Mouse (Mus musculus): ENCODE measurements at regions not wholly inside any gene's neighbourhood (a gene's known extent, or its start where the extent isn't known, plus 50 kb on each side); places are given as distances from the start of the nearest gene placed in this dataset.

DNA sequence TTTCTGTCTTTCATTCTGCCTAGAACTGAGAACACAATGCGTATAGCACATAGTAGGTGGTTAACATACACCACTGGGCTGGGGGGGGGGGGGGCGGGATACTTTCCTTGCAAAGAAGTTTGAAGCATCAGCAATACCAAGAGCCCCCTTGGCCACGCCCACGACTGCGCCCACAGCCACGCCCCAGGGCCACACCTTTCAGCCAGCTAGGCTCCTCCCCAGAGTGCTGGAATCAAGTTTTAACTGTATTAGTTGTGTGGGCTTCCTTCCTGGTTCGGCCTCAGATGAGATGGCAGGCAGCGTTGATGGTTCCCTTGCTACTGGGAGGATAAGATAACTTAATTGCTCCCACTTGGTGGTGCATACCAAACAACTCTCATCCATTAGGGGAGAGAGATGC, 278.1 kb upstream of the Kcnab2 start:
- Histone ChIP-seq H3K27ac (ENCODE audit: insufficient read depth, low read depth, low read length) (no peak overlapping the region), H3K36me3 (ENCODE audit: control insufficient read depth, insufficient read depth, low read length) (no peaks in the 10 kb centered on the region), H3K27me3 (ENCODE audit: control insufficient read depth, insufficient read depth, low read length) (no peaks in the 10 kb centered on the region), H3K4me1 (ENCODE audit: control insufficient read depth, insufficient read depth, insufficient read length, low read length) (no peaks in the 10 kb centered on the region), H3K4me3 (ENCODE audit: low read depth, low read length) (no peak overlapping the region)
- TF ChIP-seq POLR2A (IDR thresholded peaks at IDR 0.05; ENCODE audit: low read depth, low read length) (no peak), CTCF (IDR thresholded peaks at IDR 0.05; ENCODE audit: extremely low read depth, insufficient read length, insufficient replicate concordance, low read depth, low read length) (no peak)
- WGBS = 92% methylated on average over 8 of the region's 8 CpGs

DNA sequence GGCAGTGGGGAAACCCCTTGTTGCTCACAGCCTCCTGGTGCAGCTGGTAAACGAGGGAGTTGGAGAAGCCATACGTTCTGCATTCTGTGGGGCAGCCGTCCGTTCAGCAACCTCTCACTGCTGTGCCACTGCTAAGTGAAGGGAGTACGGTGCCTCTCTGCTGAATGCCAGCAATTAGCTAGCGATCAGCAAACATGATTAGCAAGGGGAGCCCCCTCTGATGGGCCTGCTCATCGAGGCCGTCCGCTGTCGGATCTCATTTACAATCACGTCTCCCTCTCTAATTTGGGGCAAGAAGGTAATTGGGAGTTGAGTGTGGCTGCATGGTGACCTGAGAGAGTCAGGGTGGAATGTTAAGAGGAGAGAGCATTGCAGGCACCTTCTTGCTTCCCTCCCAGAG, 266.7 kb upstream of the Kcnab2 start:
- TF ChIP-seq CTCF (IDR thresholded peaks at IDR 0.05; ENCODE audit: extremely low read depth, insufficient read length, insufficient replicate concordance, low read depth, low read length) (no peak), POLR2A (IDR thresholded peaks at IDR 0.05; ENCODE audit: low read depth, low read length) (no peak)
- Histone ChIP-seq H3K27ac (ENCODE audit: insufficient read depth, low read depth, low read length) (no peak overlapping the region), H3K4me3 (ENCODE audit: low read depth, low read length) (no peak overlapping the region), H3K4me1 (ENCODE audit: control insufficient read depth, insufficient read depth, insufficient read length, low read length) (no peaks in the 10 kb centered on the region), H3K27me3 (ENCODE audit: control insufficient read depth, insufficient read depth, low read length) (no peaks in the 10 kb centered on the region), H3K36me3 (ENCODE audit: control insufficient read depth, insufficient read depth, low read length) (no peaks in the 10 kb centered on the region)
- 57% methylated on average over 11 of the region's 11 CpGs for WGBS

DNA sequence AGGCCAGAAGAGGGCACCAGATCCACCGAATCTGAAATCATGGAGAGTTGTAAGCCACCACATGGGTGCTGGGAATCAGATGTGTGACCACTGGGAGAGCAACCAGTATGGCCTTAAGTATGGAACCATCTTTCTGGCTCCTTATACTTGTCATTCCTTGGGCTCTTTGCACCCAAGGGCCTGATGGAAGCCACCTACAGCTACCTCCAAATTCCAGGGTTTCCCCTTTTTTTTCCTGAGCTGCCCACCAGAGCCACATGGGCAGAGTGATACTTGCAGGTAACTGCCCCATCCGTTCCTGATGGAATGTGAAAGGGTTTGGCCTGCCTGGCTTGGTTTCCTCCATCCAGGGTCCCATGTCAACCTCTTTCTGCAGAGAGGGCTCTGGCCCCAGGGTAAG, 255.3 kb upstream of the Kcnab2 start:
- WGBS = 73% methylated on average over 2 of the region's 2 CpGs
- Histone ChIP-seq H3K36me3 (ENCODE audit: control insufficient read depth, insufficient read depth, low read length) (no peaks in the 10 kb centered on the region), H3K4me3 (ENCODE audit: low read depth, low read length) (no peak overlapping the region), H3K27me3 (ENCODE audit: control insufficient read depth, insufficient read depth, low read length) (no peaks in the 10 kb centered on the region), H3K4me1 (ENCODE audit: control insufficient read depth, insufficient read depth, insufficient read length, low read length) (no peaks in the 10 kb centered on the region), H3K27ac (ENCODE audit: insufficient read depth, low read depth, low read length) (no peak overlapping the region)
- no peak for TF ChIP-seq POLR2A (IDR thresholded peaks at IDR 0.05; ENCODE audit: low read depth, low read length)
- TF ChIP-seq CTCF (IDR thresholded peaks at IDR 0.05; ENCODE audit: extremely low read depth, insufficient read length, insufficient replicate concordance, low read depth, low read length) = no peak

DNA sequence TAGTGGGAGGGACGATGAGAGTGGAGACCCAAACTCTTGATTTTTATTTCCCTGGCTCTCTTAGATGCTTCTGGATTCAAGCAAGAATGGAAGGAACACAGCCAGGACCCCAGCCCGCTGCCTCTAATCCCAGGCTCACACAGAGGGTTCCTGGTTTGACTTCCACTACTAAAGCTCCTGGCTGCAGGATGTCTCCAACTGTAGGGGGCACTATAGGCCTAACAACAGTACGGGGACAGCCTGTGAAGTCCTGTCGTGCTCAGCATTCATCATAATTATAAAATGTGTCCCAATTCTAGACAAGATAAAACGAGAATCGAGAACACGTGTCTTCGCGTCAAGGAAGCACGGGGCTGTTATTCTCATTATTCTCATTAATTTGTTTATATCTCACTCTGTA, 254.3 kb upstream of the Kcnab2 start:
- Histone ChIP-seq H3K4me3 (ENCODE audit: low read depth, low read length) (no peak overlapping the region), H3K27me3 (ENCODE audit: control insufficient read depth, insufficient read depth, low read length) (no peaks in the 10 kb centered on the region), H3K36me3 (ENCODE audit: control insufficient read depth, insufficient read depth, low read length) (no peaks in the 10 kb centered on the region), H3K27ac (ENCODE audit: insufficient read depth, low read depth, low read length) (no peak overlapping the region), H3K4me1 (ENCODE audit: control insufficient read depth, insufficient read depth, insufficient read length, low read length) (no peaks in the 10 kb centered on the region)
- TF ChIP-seq CTCF (IDR thresholded peaks at IDR 0.05; ENCODE audit: extremely low read depth, insufficient read length, insufficient replicate concordance, low read depth, low read length) (no peak), POLR2A (IDR thresholded peaks at IDR 0.05; ENCODE audit: low read depth, low read length) (no peak)
- WGBS = 74% methylated on average over 10 of the region's 10 CpGs

DNA sequence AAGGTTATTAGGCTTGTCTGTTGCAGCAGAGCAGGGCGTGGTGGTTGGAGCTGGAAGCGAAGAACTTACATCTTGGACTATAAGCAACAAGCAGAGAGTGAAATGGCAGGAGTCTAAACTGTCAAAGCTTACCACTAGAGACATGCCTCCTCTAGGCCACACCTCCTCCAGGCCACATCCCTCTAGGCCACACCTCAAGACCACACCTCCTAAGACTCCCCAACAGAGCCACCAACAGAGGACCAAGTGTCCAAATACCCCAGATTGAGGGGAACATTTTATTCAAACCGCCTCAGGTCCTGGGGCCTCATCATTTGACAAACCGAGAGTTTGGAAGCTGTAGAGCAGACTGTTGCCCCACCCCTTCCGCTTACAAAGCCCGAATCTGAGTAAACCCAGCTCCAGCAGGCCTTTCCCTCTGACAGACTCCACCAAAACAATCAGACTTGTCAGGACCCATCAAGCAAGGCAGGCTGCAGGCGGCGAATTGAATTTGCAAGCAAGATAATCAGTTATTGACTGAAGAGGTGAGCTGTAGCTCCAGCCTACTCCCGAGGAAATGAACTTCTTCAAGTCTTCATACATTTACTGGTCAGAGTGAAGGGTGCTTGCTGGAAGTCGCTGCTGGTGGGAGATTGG, 253.5 kb upstream of the Kcnab2 start:
- TF ChIP-seq CTCF (IDR thresholded peaks at IDR 0.05; ENCODE audit: extremely low read depth, insufficient read length, insufficient replicate concordance, low read depth, low read length) (no peak), POLR2A (IDR thresholded peaks at IDR 0.05; ENCODE audit: low read depth, low read length) (no peak)

DNA sequence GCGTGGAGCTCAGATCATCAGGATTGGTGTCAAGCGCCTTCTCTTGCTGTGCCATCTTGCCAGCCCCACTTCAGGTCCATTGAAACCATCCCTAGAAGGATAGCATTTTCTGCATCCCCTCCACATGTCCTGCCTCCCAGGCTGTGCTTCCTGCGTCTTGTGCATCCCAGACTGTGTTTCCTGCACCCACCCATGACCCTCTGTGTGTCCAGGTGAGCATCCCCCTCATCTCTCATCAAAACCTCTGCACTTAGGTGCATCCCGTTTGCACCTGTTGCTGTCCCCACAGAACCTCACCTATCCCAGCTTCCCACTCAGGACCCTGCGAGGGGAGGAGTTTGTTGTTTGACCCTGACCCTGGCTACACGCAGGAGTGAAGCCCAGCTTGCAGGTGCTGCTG, 251.8 kb upstream of the Kcnab2 start:
- 78% methylated on average over 6 of the region's 6 CpGs for WGBS
- Histone ChIP-seq H3K36me3 (ENCODE audit: control insufficient read depth, insufficient read depth, low read length) (no peaks in the 10 kb centered on the region), H3K4me3 (ENCODE audit: low read depth, low read length) (no peak overlapping the region), H3K27ac (ENCODE audit: insufficient read depth, low read depth, low read length) (no peak overlapping the region), H3K27me3 (ENCODE audit: control insufficient read depth, insufficient read depth, low read length) (no peaks in the 10 kb centered on the region), H3K4me1 (ENCODE audit: control insufficient read depth, insufficient read depth, insufficient read length, low read length) (no peaks in the 10 kb centered on the region)
- no peak for TF ChIP-seq CTCF (IDR thresholded peaks at IDR 0.05; ENCODE audit: extremely low read depth, insufficient read length, insufficient replicate concordance, low read depth, low read length)
- no peak for TF ChIP-seq POLR2A (IDR thresholded peaks at IDR 0.05; ENCODE audit: low read depth, low read length)

More for the DNA sequence above, 253.5 kb upstream of the Kcnab2 start:
- no peaks in the 10 kb centered on the region for H3K27me3 ChIP-seq (ENCODE audit: control insufficient read depth, insufficient read depth, low read length)
- H3K4me1 ChIP-seq (ENCODE audit: control insufficient read depth, insufficient read depth, insufficient read length, low read length) = no peaks in the 10 kb centered on the region
- no peak overlapping the region for H3K4me3 ChIP-seq (ENCODE audit: low read depth, low read length)
- H3K36me3 ChIP-seq (ENCODE audit: control insufficient read depth, insufficient read depth, low read length) = no peaks in the 10 kb centered on the region
- H3K27ac ChIP-seq (ENCODE audit: insufficient read depth, low read depth, low read length) = no peak overlapping the region
- 47% methylated on average over 10 of the region's 10 CpGs for WGBS

DNA sequence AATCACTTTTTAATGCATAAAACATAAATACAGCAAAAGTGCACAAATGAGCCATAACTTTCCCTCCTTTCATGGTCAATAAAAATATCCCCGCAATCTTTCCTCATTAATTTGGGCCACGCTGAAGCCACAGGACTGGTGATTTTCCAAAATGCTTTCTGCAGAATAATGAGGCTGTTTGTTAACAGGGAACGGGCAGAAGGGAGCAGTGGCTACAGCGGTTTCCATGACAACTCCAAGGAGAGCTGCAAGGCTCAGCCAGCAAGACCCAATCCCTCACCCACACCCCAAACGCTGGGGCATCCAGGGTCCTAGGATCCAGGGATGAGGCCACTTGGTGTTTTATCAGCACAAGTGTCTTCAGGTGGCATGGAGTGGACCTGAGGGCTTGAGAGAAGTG, 248.2 kb upstream of the Kcnab2 start:
- WGBS = 59% methylated on average over 5 of the region's 5 CpGs
- Histone ChIP-seq H3K4me3 (ENCODE audit: low read depth, low read length) (no peak overlapping the region), H3K36me3 (ENCODE audit: control insufficient read depth, insufficient read depth, low read length) (no peaks in the 10 kb centered on the region), H3K27ac (ENCODE audit: insufficient read depth, low read depth, low read length) (no peak overlapping the region), H3K27me3 (ENCODE audit: control insufficient read depth, insufficient read depth, low read length) (no peaks in the 10 kb centered on the region), H3K4me1 (ENCODE audit: control insufficient read depth, insufficient read depth, insufficient read length, low read length) (no peaks in the 10 kb centered on the region)
- TF ChIP-seq CTCF (IDR thresholded peaks at IDR 0.05; ENCODE audit: extremely low read depth, insufficient read length, insufficient replicate concordance, low read depth, low read length) = no peak
- TF ChIP-seq POLR2A (IDR thresholded peaks at IDR 0.05; ENCODE audit: low read depth, low read length) = no peak
